Mouse (Mus musculus) naive thymus-derived CD4-positive, alpha-beta T cell, adult 2 months (primary cell): ENCODE measurements around the gene Nudt2.
A peak's percentile ranks its signal among the peaks of the same experiment; 100 is the strongest.

ENCODE experiments used
- DNase-seq: peaks from one replicate; pipeline ENCODE4 v3.0.0-alpha.2; 2011; ENCODE audit warnings: low read depth

The Nudt2 gene

DNA sequence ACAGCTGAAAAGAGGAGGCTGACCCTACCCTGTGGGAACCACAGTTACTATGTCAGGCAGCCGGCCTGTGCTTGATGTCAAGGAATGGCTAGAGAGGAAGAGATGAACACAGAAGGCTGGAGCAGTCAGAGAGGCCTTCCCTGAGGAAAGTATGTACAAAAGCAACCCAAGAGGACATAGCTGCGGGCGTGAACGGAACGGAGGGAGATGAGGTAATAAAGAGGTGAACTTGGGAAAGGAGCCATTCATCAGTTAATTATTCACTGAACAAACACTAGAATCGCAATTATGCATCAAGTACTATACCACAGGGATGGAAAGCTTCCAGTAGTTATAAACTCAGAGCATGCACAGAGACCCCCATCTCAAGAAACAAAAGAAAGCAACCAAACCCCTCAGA, 57.2 kb downstream of the Nudt2 start:
- no peak for DNase-seq

DNA sequence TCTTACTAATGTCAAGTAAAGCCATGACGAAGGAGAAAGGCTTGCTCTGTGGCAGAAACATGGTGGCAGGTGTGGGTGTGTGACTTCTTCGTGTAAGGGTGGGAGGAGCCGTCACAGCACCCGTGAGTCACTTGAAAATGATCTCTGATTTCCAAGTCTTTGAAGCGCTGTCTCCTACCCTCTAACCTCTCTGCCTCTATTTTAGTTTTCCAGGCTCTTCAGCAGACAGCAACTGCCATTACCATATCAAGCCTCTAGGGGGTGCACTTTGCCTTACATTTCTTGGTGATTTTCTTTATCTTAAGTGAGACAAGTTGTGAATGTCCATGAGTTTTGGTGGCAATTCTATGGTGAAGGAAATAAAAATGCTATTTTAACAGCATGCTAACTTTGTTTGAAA, 57.8 kb downstream of the Nudt2 start:
- peak; percentile 60 for DNase-seq

- no peak for DNase-seq
Measured at GRCm38 (mm10) chr4:41523839-41524238, 58.9 kb downstream of the Nudt2 start.

DNA sequence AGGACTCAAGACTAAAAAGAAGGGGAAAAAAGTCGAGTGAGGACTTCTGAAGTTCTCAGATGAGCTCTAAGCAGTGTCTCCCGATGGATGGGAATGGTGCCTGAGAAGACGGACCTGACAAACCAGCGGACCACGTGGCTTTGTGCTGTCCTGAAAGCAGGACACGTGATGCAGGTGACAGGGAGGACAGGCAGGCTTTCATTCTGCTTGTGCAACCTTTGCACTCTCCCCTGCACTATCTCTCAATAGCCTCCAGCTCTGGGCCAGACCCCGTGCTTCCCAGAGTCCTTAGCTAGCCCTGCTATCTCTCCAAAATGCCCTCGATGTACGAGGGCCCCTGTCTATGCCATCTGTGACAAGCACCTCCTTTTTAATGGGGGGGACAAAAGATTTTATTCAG, 59.9 kb downstream of the Nudt2 start:
- DNase-seq: no peak

DNA sequence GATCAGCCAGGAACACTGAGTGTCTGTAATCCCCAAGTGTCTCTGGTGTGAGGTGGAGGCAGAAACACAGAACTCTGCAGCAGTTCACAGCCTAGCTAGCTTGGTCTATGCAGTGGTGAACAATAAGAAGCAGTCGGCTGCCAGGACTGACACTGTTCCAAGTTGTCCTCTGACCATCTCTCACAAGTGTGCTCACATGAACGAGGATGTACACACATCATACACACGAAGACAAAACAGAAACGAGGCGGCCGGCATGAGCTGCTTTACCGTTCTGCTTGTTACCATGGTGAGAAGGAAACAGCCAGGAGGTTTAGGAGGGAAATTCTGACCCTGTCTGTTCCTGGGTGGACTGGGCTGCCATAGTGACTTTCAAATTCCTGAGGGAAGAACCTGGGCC, 61.6 kb downstream of the Nudt2 start:
- DNase-seq: no peak

DNA sequence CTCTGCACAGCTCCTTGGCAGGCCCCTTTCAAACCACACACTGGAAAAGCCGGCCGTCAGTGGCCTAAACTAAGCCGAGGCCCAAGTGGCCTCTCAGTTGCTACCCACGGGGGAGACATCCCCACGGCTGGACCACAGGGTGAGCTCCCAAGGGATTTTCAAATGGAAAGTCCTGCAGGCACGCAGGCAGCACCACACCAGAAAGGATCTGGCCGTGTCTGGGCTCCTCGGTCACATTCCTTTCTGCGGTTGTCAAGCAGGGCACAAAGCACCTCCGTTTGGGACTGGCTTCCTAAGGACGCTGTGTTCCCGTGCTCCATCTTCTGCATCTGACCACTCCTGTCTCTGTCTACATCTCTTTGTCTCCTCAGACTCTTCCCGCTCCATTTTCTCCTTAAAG, 62.1 kb downstream of the Nudt2 start:
- no peak for DNase-seq

DNA sequence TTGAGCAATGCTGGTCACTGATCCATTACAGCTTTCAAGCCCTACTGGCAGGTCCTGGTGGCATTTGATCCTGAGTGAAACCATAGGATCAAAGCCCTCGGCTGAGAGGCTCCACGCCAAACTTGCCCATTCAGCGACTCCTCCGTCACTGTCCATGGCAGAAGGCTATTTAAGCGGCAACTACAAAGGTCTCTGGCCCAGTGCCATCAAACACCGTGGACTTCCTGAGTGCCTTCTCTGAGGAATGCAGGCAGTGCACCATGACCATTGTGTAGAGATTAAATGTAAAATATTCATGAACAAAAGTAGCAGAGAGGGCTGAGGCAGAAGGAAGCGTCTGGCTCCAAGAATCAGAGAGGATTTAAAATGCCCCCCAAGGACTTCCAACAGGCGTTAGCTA, 63.0 kb downstream of the Nudt2 start:
- no peak for DNase-seq
